ENCODE assay signal across 8 mouse cellular contexts in the genomic region with DNA sequence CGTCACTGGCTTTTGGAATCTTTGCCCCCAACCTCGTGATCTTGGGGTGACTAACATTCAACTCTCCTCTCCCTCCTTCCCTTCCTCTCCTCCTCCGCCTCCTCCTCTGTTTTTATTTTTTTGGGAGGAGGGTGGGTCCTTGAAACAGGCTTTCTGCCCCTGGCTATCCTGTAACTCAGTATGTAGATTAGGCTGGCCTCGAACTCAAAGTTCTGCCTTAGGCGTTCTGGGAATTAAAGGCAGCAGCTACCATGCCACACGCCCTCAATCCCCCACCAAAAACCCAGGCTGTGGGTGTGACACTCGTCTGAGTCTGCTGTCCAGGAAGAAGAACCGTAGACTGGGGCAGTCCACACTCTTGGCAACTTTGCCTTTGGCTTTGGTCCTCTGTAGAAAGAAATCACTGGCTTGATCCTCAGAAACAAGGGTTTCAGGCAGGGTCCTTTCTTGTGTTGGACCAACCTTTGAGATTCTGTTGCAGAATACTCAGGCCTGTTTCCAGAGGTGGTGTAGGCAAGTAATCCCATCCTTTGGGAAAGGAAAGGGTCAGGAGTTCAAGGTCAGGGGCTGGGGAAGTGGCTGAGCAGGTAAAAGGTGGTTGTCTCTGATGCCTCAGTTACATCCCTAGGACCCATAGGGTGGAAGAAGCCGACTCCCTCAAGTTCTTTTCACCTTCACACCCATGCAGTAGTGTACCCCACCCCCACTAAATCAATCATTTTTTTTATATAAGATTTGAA. TPM values are rescaled to one million over a fixed set of nuclear protein-coding genes. Genes with fewer than 3 reads are reported as not detected.
DNase-seq lines count a peak whose midpoint lies in the region; ATAC-seq lines count a peak whose summit lies in the region.

No protein-coding gene starts in this region.

- ATAC-seq in kidney, embryonic 15.5 days (replicated peaks; ENCODE audit: low FRiP score) = no peak
- ATAC-seq in embryonic facial prominence, embryonic 12.5 days (ENCODE audit: insufficient number of reproducible peaks, insufficient read depth, low FRiP score, low TSS enrichment) = no peak
- ATAC-seq in intestine, embryonic 16.5 days = no peak
- no peak for ATAC-seq in neural tube, embryonic 12.5 days (ENCODE audit: low FRiP score, low read depth)

- H3K9me3 ChIP-seq in kidney, embryonic 15.5 days (replicated peaks) = no peaks in the 10 kb centered on the region
- no peaks in the 10 kb centered on the region for H3K9me3 ChIP-seq in embryonic facial prominence, embryonic 12.5 days
- no peaks in the 10 kb centered on the region for H3K9me3 ChIP-seq in intestine, embryonic 16.5 days (ENCODE audit: control insufficient read depth, low read length)
- no peaks in the 10 kb centered on the region for H3K9me3 ChIP-seq in neural tube, embryonic 12.5 days

- H3K4me2 ChIP-seq in kidney, embryonic 15.5 days = peak overlapping the region; percentile 93
- peak overlapping the region; percentile 92 for H3K4me2 ChIP-seq in embryonic facial prominence, embryonic 12.5 days (replicated peaks)
- peak overlapping the region; percentile 87 for H3K4me2 ChIP-seq in intestine, embryonic 16.5 days (ENCODE audit: low read depth, low read length)
- peak overlapping the region; percentile 92 for H3K4me2 ChIP-seq in neural tube, embryonic 12.5 days (replicated peaks)

- H3K27me3 ChIP-seq in kidney, embryonic 15.5 days = no peaks in the 10 kb centered on the region; the same call in 1 of the 2 replicates
- no peaks in the 10 kb centered on the region for H3K27me3 ChIP-seq in embryonic facial prominence, embryonic 12.5 days
- no peaks in the 10 kb centered on the region for H3K27me3 ChIP-seq in intestine, embryonic 16.5 days (replicated peaks; ENCODE audit: control insufficient read depth, insufficient read depth, low read length)
- H3K27me3 ChIP-seq in neural tube, embryonic 12.5 days (replicated peaks) = no peaks in the 10 kb centered on the region

- H3K4me3 ChIP-seq in kidney, embryonic 15.5 days (replicated peaks) = peak overlapping the region; percentile 83
- peak overlapping the region; percentile 73 for H3K4me3 ChIP-seq in embryonic facial prominence, embryonic 12.5 days
- peak overlapping the region; percentile 84 for H3K4me3 ChIP-seq in intestine, embryonic 16.5 days (ENCODE audit: low read length)
- H3K4me3 ChIP-seq in neural tube, embryonic 12.5 days = peak overlapping the region; percentile 58

- peak overlapping the region; percentile 76 for H3K9ac ChIP-seq in kidney, embryonic 15.5 days
- peak overlapping the region; percentile 69 for H3K9ac ChIP-seq in embryonic facial prominence, embryonic 12.5 days
- H3K9ac ChIP-seq in intestine, embryonic 16.5 days (ENCODE audit: low read depth, low read length) = peak overlapping the region; percentile 82
- H3K9ac ChIP-seq in neural tube, embryonic 12.5 days = peak overlapping the region; percentile 56; the same call in 1 of the 2 replicates

- H3K27ac ChIP-seq in kidney, embryonic 15.5 days = peak overlapping the region; percentile 78
- H3K27ac ChIP-seq in embryonic facial prominence, embryonic 12.5 days = no peak overlapping the region
- no peak overlapping the region; the same call in 1 of the 2 replicates for H3K27ac ChIP-seq in intestine, embryonic 16.5 days (ENCODE audit: low read length)
- H3K27ac ChIP-seq in neural tube, embryonic 12.5 days = no peak overlapping the region

- H3K4me1 ChIP-seq in kidney, embryonic 15.5 days = peaks cover 23% of the 10 kb centered on the region
- peaks cover 14% of the 10 kb centered on the region for H3K4me1 ChIP-seq in embryonic facial prominence, embryonic 12.5 days
- peaks cover 21% of the 10 kb centered on the region for H3K4me1 ChIP-seq in intestine, embryonic 16.5 days (ENCODE audit: control insufficient read depth, insufficient read depth, low read length)
- H3K4me1 ChIP-seq in neural tube, embryonic 12.5 days = peaks cover 25% of the 10 kb centered on the region

- WGBS in kidney, embryonic 15.5 days = 7% methylated on average over 9 of the region's 9 CpGs
- WGBS in embryonic facial prominence, embryonic 12.5 days = 10% methylated on average over 9 of the region's 9 CpGs
- 11% methylated on average over 9 of the region's 9 CpGs for WGBS in intestine, embryonic 16.5 days
- WGBS in neural tube, embryonic 12.5 days = 15% methylated on average over 9 of the region's 9 CpGs

- DNase-seq in kidney, adult 9 months = no peak
- no peak for DNase-seq in right cerebral cortex, postnatal 14 days
- DNase-seq in thymus, postnatal 10 days (ENCODE audit: low spot score in 2 of 2) = no peak
- no peak for DNase-seq in spleen, adult 12 weeks (ENCODE audit: low spot score)

- H3K36me3 ChIP-seq in kidney, embryonic 15.5 days = peaks cover 16% of the 10 kb centered on the region
- H3K36me3 ChIP-seq in embryonic facial prominence, embryonic 12.5 days = peaks cover 9% of the 10 kb centered on the region
- peaks cover 3% of the 10 kb centered on the region; the same call in 1 of the 2 replicates for H3K36me3 ChIP-seq in intestine, embryonic 16.5 days (ENCODE audit: control insufficient read depth, insufficient read depth, low read length)
- peaks cover 4% of the 10 kb centered on the region for H3K36me3 ChIP-seq in neural tube, embryonic 12.5 days

RNA-seq across cellular contexts. Expression of gene BC030867, which starts 0.8 kb away (rescaled TPM):
- polyA plus RNA-seq in kidney, embryonic 15.5 days (2015; fragmentation: Nextera tagmentation; extraction: Ambion mirVana) = 18.1 and 22.2 TPM in 2 replicates
- polyA plus RNA-seq in embryonic facial prominence, embryonic 12.5 days (2016; fragmentation: Nextera tagmentation; extraction: Ambion mirVana) = 20.6 and 21.7 TPM in 2 replicates
- polyA plus RNA-seq in intestine, embryonic 16.5 days (2015; fragmentation: Nextera tagmentation; extraction: Ambion mirVana) = 12.4 and 15.9 TPM in 2 replicates
- polyA plus RNA-seq in neural tube, embryonic 12.5 days (2016; fragmentation: Nextera tagmentation; extraction: Ambion mirVana) = 10.0 and 11.6 TPM in 2 replicates

RNA-seq across cellular contexts. Expression of gene Asb16, which starts 19.0 kb away (rescaled TPM):
- polyA plus RNA-seq in kidney, embryonic 15.5 days (2015; fragmentation: Nextera tagmentation; extraction: Ambion mirVana) = 0.10 and 0.13 TPM in 2 replicates
- 0.10 and 0.18 TPM in 2 replicates for polyA plus RNA-seq in embryonic facial prominence, embryonic 12.5 days (2016; fragmentation: Nextera tagmentation; extraction: Ambion mirVana)
- 0.05 TPM in 2 replicates for polyA plus RNA-seq in intestine, embryonic 16.5 days (2015; fragmentation: Nextera tagmentation; extraction: Ambion mirVana)
- not detected in 2 replicates for polyA plus RNA-seq in neural tube, embryonic 12.5 days (2016; fragmentation: Nextera tagmentation; extraction: Ambion mirVana)

RNA-seq across cellular contexts. Expression of gene Hdac5, which starts 19.6 kb away (rescaled TPM):
- polyA plus RNA-seq in kidney, embryonic 15.5 days (2015; fragmentation: Nextera tagmentation; extraction: Ambion mirVana) = 47.4 and 48.4 TPM in 2 replicates
- 70.0 and 80.0 TPM in 2 replicates for polyA plus RNA-seq in embryonic facial prominence, embryonic 12.5 days (2016; fragmentation: Nextera tagmentation; extraction: Ambion mirVana)
- 54.8 and 55.5 TPM in 2 replicates for polyA plus RNA-seq in intestine, embryonic 16.5 days (2015; fragmentation: Nextera tagmentation; extraction: Ambion mirVana)
- polyA plus RNA-seq in neural tube, embryonic 12.5 days (2016; fragmentation: Nextera tagmentation; extraction: Ambion mirVana) = 104 and 106 TPM in 2 replicates

RNA-seq across cellular contexts. Expression of gene Tmub2, which starts 35.2 kb away (rescaled TPM):
- polyA plus RNA-seq in kidney, embryonic 15.5 days (2015; fragmentation: Nextera tagmentation; extraction: Ambion mirVana) = 48.9 and 57.9 TPM in 2 replicates
- polyA plus RNA-seq in embryonic facial prominence, embryonic 12.5 days (2016; fragmentation: Nextera tagmentation; extraction: Ambion mirVana) = 48.9 and 53.6 TPM in 2 replicates
- 52.0 and 54.3 TPM in 2 replicates for polyA plus RNA-seq in intestine, embryonic 16.5 days (2015; fragmentation: Nextera tagmentation; extraction: Ambion mirVana)
- 71.3 and 75.6 TPM in 2 replicates for polyA plus RNA-seq in neural tube, embryonic 12.5 days (2016; fragmentation: Nextera tagmentation; extraction: Ambion mirVana)

RNA-seq across cellular contexts. Expression of gene Atxn7l3, which starts 46.9 kb away (rescaled TPM):
- 12.3 and 14.0 TPM in 2 replicates for polyA plus RNA-seq in kidney, embryonic 15.5 days (2015; fragmentation: Nextera tagmentation; extraction: Ambion mirVana)
- polyA plus RNA-seq in embryonic facial prominence, embryonic 12.5 days (2016; fragmentation: Nextera tagmentation; extraction: Ambion mirVana) = 25.0 and 26.1 TPM in 2 replicates
- 8.8 and 9.0 TPM in 2 replicates for polyA plus RNA-seq in intestine, embryonic 16.5 days (2015; fragmentation: Nextera tagmentation; extraction: Ambion mirVana)
- 27.5 and 27.6 TPM in 2 replicates for polyA plus RNA-seq in neural tube, embryonic 12.5 days (2016; fragmentation: Nextera tagmentation; extraction: Ambion mirVana)
